Mouse (Mus musculus) left cerebral cortex, adult 11 months (tissue): ENCODE results near the gene Drp2.

Experiments
- DNase-seq: peaks from one replicate; pipeline ENCODE4 v3.0.0; 2022; ENCODE audit warnings: low spot score

Gene Drp2

GRCm38 (mm10) chrX:134403863-134404583, at the start of gene Drp2:
Gene Drp2, plus strand, starts transcription at chrX:134404551.
- no peak for DNase-seq

- no peak for DNase-seq
Measured at GRCm38 (mm10) chrX:134359336-134359735, 45.0 kb upstream of the Drp2 start.

GRCm38 (mm10) chrX:134362156-134362555, 42.2 kb upstream of the Drp2 start:
- no peak for DNase-seq

GRCm38 (mm10) chrX:134365421-134365820, 38.9 kb upstream of the Drp2 start:
- DNase-seq, result no peak

GRCm38 (mm10) chrX:134366547-134366946, 37.8 kb upstream of the Drp2 start:
- DNase-seq, result no peak

GRCm38 (mm10) chrX:134371279-134371678, 33.1 kb upstream of the Drp2 start:
- DNase-seq, result no peak

GRCm38 (mm10) chrX:134374190-134374589, 30.2 kb upstream of the Drp2 start:
- no peak for DNase-seq

- no peak for DNase-seq
Measured at GRCm38 (mm10) chrX:134384896-134385295, 19.5 kb upstream of the Drp2 start.

GRCm38 (mm10) chrX:134398972-134399371, 5.4 kb upstream of the Drp2 start:
- no peak for DNase-seq

- no peak for DNase-seq
Measured at GRCm38 (mm10) chrX:134404584-134404955, 219 bp downstream of the Drp2 start.

- no peak for DNase-seq
Measured at GRCm38 (mm10) chrX:134409354-134409900, 5.1 kb downstream of the Drp2 start.

GRCm38 (mm10) chrX:134412096-134412495, 7.7 kb downstream of the Drp2 start:
- no peak for DNase-seq

GRCm38 (mm10) chrX:134420097-134420496, 15.7 kb downstream of the Drp2 start:
- DNase-seq, result no peak

- no peak for DNase-seq
Measured at GRCm38 (mm10) chrX:134424263-134424662, 19.9 kb downstream of the Drp2 start.

- DNase-seq, result no peak
Measured at GRCm38 (mm10) chrX:134425798-134426197, 21.4 kb downstream of the Drp2 start.

GRCm38 (mm10) chrX:134426819-134427218, 22.5 kb downstream of the Drp2 start:
- DNase-seq, result no peak

- DNase-seq, result no peak
Measured at GRCm38 (mm10) chrX:134427307-134427706, 23.0 kb downstream of the Drp2 start.

- no peak for DNase-seq
Measured at GRCm38 (mm10) chrX:134474988-134475710, 70.8 kb downstream of the Drp2 start.

GRCm38 (mm10) chrX:134476290-134476689, 71.9 kb downstream of the Drp2 start, which contains the start of gene Taf7l:
Gene Taf7l, minus strand, starts transcription at chrX:134476490.
- DNase-seq, result no peak

- DNase-seq, result no peak
Measured at GRCm38 (mm10) chrX:134481720-134482119, 77.4 kb downstream of the Drp2 start.

GRCm38 (mm10) chrX:134500651-134501050, 96.3 kb downstream of the Drp2 start:
- DNase-seq, result no peak
